Mouse (Mus musculus) CH12.LX (cell line): Measurements from ENCODE around the gene Pkd1l2. TPM values are rescaled to one million over a fixed set of nuclear protein-coding genes. Genes with fewer than 3 reads are reported as not detected.

Source experiments
- DNase-seq: peaks from one replicate; pipeline ENCODE4 v3.0.0-alpha.2; 2013; ENCODE audit errors: extremely low read depth
- H3K27ac ChIP-seq: 2 replicates; pipeline ENCODE4 v1.5.1; 2012; ENCODE audit warnings: low read depth, mild to moderate bottlenecking, control low read depth, moderate library complexity; ENCODE audit not compliant: insufficient read depth
- H3K27me3 ChIP-seq: replicated peaks from 2 replicates; pipeline ENCODE3; 2012; ENCODE audit warnings: inconsistent platforms
- H3K36me3 ChIP-seq, 2 experiments: replicated peaks in 1 of 2; 2 replicates each; pipeline versions ENCODE3 to v1.6.1; 2012; ENCODE audit warnings: inconsistent platforms in 1 of 2, low read length in 1 of 2, mild to moderate bottlenecking in 1 of 2, mixed read lengths in 1 of 2, moderate library complexity in 1 of 2; ENCODE audit not compliant: control insufficient read depth in 1 of 2, insufficient read depth in 1 of 2
- H3K4me1 ChIP-seq, 2 experiments: 2 replicates each; pipeline ENCODE4 v1.6.1; 2012; ENCODE audit warnings: inconsistent platforms in 1 of 2, moderate library complexity in 1 of 2; ENCODE audit not compliant: insufficient read depth in 2 of 2, control insufficient read depth in 1 of 2
- H3K4me2 ChIP-seq: 2 replicates; pipeline ENCODE4 v1.6.1; 2012; ENCODE audit warnings: low read depth, mild to moderate bottlenecking, control low read depth; ENCODE audit not compliant: poor library complexity, insufficient read depth, severe bottlenecking
- H3K4me3 ChIP-seq, 3 experiments: fragments of 150-350 bp in 1 of 3; sonication (generic) in 1 of 3; replicated peaks in 1 of 3; 2 replicates each; pipeline versions ENCODE3 to v1.5.1; 2011 to 2012; ENCODE audit warnings: low read depth in 2 of 3, low read length in 2 of 3, mild to moderate bottlenecking in 2 of 3, moderate library complexity in 2 of 3, control low read depth in 1 of 3, improper control_type of control experiment in 1 of 3, inconsistent platforms in 1 of 3, mixed read lengths in 1 of 3; ENCODE audit not compliant: poor library complexity in 1 of 3
- H3K79me2 ChIP-seq: replicated peaks from 2 replicates; pipeline ENCODE4 v1.6.1; 2012; ENCODE audit warnings: mild to moderate bottlenecking, moderate library complexity; ENCODE audit not compliant: control insufficient read depth, poor library complexity, insufficient read depth, severe bottlenecking; ENCODE audit errors: extremely low read depth
- H3K9ac ChIP-seq: 2 replicates; pipeline ENCODE4 v1.6.1; 2012; ENCODE audit warnings: low read depth, mild to moderate bottlenecking, control low read depth, moderate library complexity; ENCODE audit not compliant: insufficient read depth
- H3K9me3 ChIP-seq: replicated peaks from 2 replicates; pipeline ENCODE3; 2012; ENCODE audit warnings: low read length, inconsistent platforms, mixed read lengths
- CHD1 ChIP-seq: IDR thresholded peaks from 2 replicates; pipeline ENCODE4 v1.6.1; 2012; ENCODE audit warnings: low read depth, low read length, improper control_type of control experiment, inconsistent platforms
- E2F4 ChIP-seq: IDR thresholded peaks from 2 replicates; pipeline ENCODE4 v1.6.1; 2011; ENCODE audit warnings: low read depth, low read length, improper control_type of control experiment; ENCODE audit not compliant: insufficient replicate concordance
- ELF1 ChIP-seq: IDR thresholded peaks from 2 replicates; pipeline ENCODE4 v1.6.1; 2014; ENCODE audit warnings: low read depth, mild to moderate bottlenecking, inconsistent platforms, low read length, improper control_type of control experiment
- HCFC1 ChIP-seq: IDR thresholded peaks from 2 replicates; pipeline ENCODE4 v1.6.1; 2012; ENCODE audit warnings: low read depth, mild to moderate bottlenecking, inconsistent platforms, low read length, improper control_type of control experiment
- IRF4 ChIP-seq: IDR thresholded peaks from 2 replicates; pipeline ENCODE4 v1.6.1; 2014; ENCODE audit warnings: low read depth, mild to moderate bottlenecking, inconsistent platforms, low read length, improper control_type of control experiment
- MEF2A ChIP-seq: IDR thresholded peaks from 2 replicates; pipeline ENCODE4 v1.6.1; 2014; ENCODE audit warnings: low read depth, mild to moderate bottlenecking, inconsistent platforms, low read length, improper control_type of control experiment, borderline replicate concordance
- MXI1 ChIP-seq: IDR thresholded peaks from 2 replicates; pipeline ENCODE4 v1.6.1; 2011; ENCODE audit warnings: mild to moderate bottlenecking, low read depth, low read length, improper control_type of control experiment
- MYC ChIP-seq: IDR thresholded peaks from 2 replicates; pipeline ENCODE4 v1.6.1; 2011; ENCODE audit warnings: low read depth, mild to moderate bottlenecking, improper control_type of control experiment, low read length
- NELFE ChIP-seq: IDR thresholded peaks from 2 replicates; pipeline ENCODE4 v1.6.1; 2011; ENCODE audit warnings: low read depth, low read length, improper control_type of control experiment
- POLR2A ChIP-seq: IDR thresholded peaks from 2 replicates; pipeline ENCODE4 v1.6.1; 2011; ENCODE audit warnings: low read depth, mild to moderate bottlenecking, improper control_type of control experiment, low read length
- RAD21 ChIP-seq: IDR thresholded peaks from 2 replicates; pipeline ENCODE4 v1.6.1; 2011; ENCODE audit warnings: low read depth, mild to moderate bottlenecking, low read length, improper control_type of control experiment, moderate library complexity
- RCOR1 ChIP-seq: conservative IDR thresholded peaks from 2 replicates; pipeline ENCODE4 v1.6.1; 2012; ENCODE audit warnings: low read depth, mild to moderate bottlenecking, inconsistent platforms, low read length, improper control_type of control experiment
- SMC3 ChIP-seq: IDR thresholded peaks from 2 replicates; pipeline ENCODE4 v1.6.1; 2011; ENCODE audit warnings: low read depth, low read length, improper control_type of control experiment
- TBP ChIP-seq: conservative IDR thresholded peaks from 2 replicates; pipeline ENCODE4 v1.6.1; 2011; ENCODE audit warnings: low read depth, low read length, improper control_type of control experiment
- TCF12 ChIP-seq: IDR thresholded peaks from 2 replicates; pipeline ENCODE4 v1.6.1; 2014; ENCODE audit warnings: low read depth, mild to moderate bottlenecking, inconsistent platforms, low read length, improper control_type of control experiment
- USF2 ChIP-seq: conservative IDR thresholded peaks from 2 replicates; pipeline ENCODE4 v1.6.1; 2011; ENCODE audit warnings: low read depth, low read length, improper control_type of control experiment
- dilution Hi-C: fragments of 300-500 bp; cut with MboI; formaldehyde crosslinking; loops from 2 replicates; pipeline ENCODE4 v1.14.3; 2020; ENCODE audit warnings: low sequenced_read_pairs; ENCODE audit not compliant: extremely low pct_unique_long_range_greater_than_20kb, extremely low pct_ligation_motif_present
- in situ Hi-C: fragments of 300-500 bp; cut with MboI; formaldehyde crosslinking; loops from 3 replicates; pipeline ENCODE4 v1.14.3; 2019; ENCODE audit warnings: low sequenced_read_pairs, low pct_ligation_motif_present, low pct_unique_long_range_greater_than_20kb, mixed read lengths
- polyA plus RNA-seq: library from polyadenylated mRNA; unstranded; fragments of >175 nt; gene quantifications from 2 replicates; pipeline ENCODE4 v1.2.1, GENCODE M21; 2012; ENCODE audit warnings: low read depth; ENCODE audit not compliant: insufficient read length
- total RNA-seq, 2 experiments: library from RNA; depleted of rRNA; stranded (reverse); fragments of 300-350 nt in 1 of 2; fragments of >200 nt in 1 of 2; gene quantifications; 2 replicates each; pipeline ENCODE4 v1.2.3; 2012 to 2014

The Pkd1l2 gene
- total and polyA plus RNA-seq, 3 experiments = 0.06 TPM; not detected in 2

GRCm38 (mm10) chr8:117028686-117029085, 53.6 kb downstream of the Pkd1l2 start:
- no peak for DNase-seq
- no peak overlapping the region for H3K4me3 ChIP-seq

GRCm38 (mm10) chr8:117027601-117028000, 54.6 kb downstream of the Pkd1l2 start:
- Histone ChIP-seq H3K4me2 (no peak overlapping the region), H3K9ac (no peak overlapping the region), H3K4me3 (no peak overlapping the region), H3K4me1 (0 out of 4 replicates have a peak, but pooled peaks cover 0 to 3% of the 10 kb centered on the region in 2 experiments), H3K9me3 (no peaks in the 10 kb centered on the region), H3K36me3 (no peaks in the 10 kb centered on the region), H3K27ac (no peak overlapping the region), H3K27me3 (peaks cover 6% of the 10 kb centered on the region), H3K79me2 (no peaks in the 10 kb centered on the region)
- no peak for TF ChIP-seq POLR2A
- TF ChIP-seq E2F4 = no peak
- TF ChIP-seq MXI1 = no peak
- TF ChIP-seq USF2 = no peak
- TF ChIP-seq ELF1 = no peak
- no peak for TF ChIP-seq MEF2A
- TF ChIP-seq MYC = no peak
- no peak for TF ChIP-seq TCF12
- no peak for TF ChIP-seq NELFE
- TF ChIP-seq SMC3 = no peak
- TF ChIP-seq HCFC1 = no peak
- TF ChIP-seq TBP = no peak
- TF ChIP-seq RAD21 = no peak
- dilution Hi-C loops (no loop called here), in situ Hi-C loops (no loop called here)
- no peak for DNase-seq

More at GRCm38 (mm10) chr8:117028686-117029085, 53.6 kb downstream of the Pkd1l2 start:
- dilution Hi-C loops = no loop called here
- Histone ChIP-seq H3K27ac (no peak overlapping the region), H3K4me2 (no peak overlapping the region), H3K9me3 (no peaks in the 10 kb centered on the region), H3K27me3 (peaks cover 3% of the 10 kb centered on the region), H3K4me1 (0 out of 4 replicates have a peak, but pooled peaks cover 0 to 3% of the 10 kb centered on the region in 2 experiments), H3K79me2 (no peaks in the 10 kb centered on the region), H3K9ac (no peak overlapping the region), H3K36me3 (no peaks in the 10 kb centered on the region)
- TF ChIP-seq RCOR1 (no peak), IRF4 (no peak), CHD1 (no peak)
- in situ Hi-C loops = no loop called here
